ENCODE assay signal across 20 mouse cellular contexts in genomic region chr16:92998689-92999088, GRCm38 (mm10).
"Had no signal": no experiment of that assay in that cellular context is flagged by ENCODE, and none has a peak within 500 bp of the region (broad histone marks: within the 10 kb centered on the region; RNA-seq: fewer than 3 reads in every experiment).

No protein-coding gene starts in this region.

- DNase-seq: kidney, adult 2 months; kidney, postnatal 25 days; liver; liver, embryonic 13.5 days; lung, adult 2 months; lung, postnatal 14 days; retina, postnatal 1 day; right cerebral cortex, postnatal 25 days; spleen, adult 18-20 months; thymus, adult 2 months; thymus, postnatal 14 days; thymus, postnatal 4 days had no signal

- H3K27ac ChIP-seq: kidney, postnatal 0 days; layer of hippocampus, adult 2 months; limb, embryonic 10.5 days; limb, embryonic 13.5 days; liver, embryonic 13.5 days; macrophage; midbrain, embryonic 12.5 days; midbrain, embryonic 15.5 days; neural tube, embryonic 13.5 days had no signal

- H3K4me3 ChIP-seq: layer of hippocampus, adult 2 months; limb, embryonic 10.5 days; limb, embryonic 13.5 days; liver, embryonic 13.5 days; midbrain, embryonic 12.5 days; midbrain, embryonic 15.5 days; neural tube, embryonic 13.5 days had no signal
